Mouse (Mus musculus) heart, embryonic 12.5 days (tissue): ENCODE data around the gene Hmga1b. TPM values are rescaled to one million over a fixed set of nuclear protein-coding genes. Genes with fewer than 3 reads are reported as not detected.
"Not testable (repeated sequence)": the region's sequence is repeated elsewhere in the genome, so short reads cannot be mapped to it uniquely, and the experiment has no call there.

Source experiments
- ATAC-seq: fragments of 200-750 bp; cut with Nextera tagmentation; 2 replicates; pipeline ENCODE4 v1.8.0; 2017; ENCODE audit warnings: moderate TSS enrichment, moderate library complexity; ENCODE audit not compliant: insufficient number of reproducible peaks, low FRiP score
- H3K27ac ChIP-seq: fragments of 300-500 bp; sonication (generic); 2 replicates; pipeline ENCODE4 v1.5.1; 2016; ENCODE audit warnings: mild to moderate bottlenecking, moderate library complexity; ENCODE audit not compliant: poor library complexity, severe bottlenecking
- H3K27me3 ChIP-seq: fragments of 300-500 bp; sonication (generic); replicated peaks from 2 replicates; pipeline ENCODE4 v1.6.1; 2016; ENCODE audit warnings: mild to moderate bottlenecking, moderate library complexity
- H3K36me3 ChIP-seq: fragments of 300-500 bp; sonication (generic); 2 replicates; pipeline ENCODE4 v1.6.1; 2016; ENCODE audit warnings: mild to moderate bottlenecking, moderate library complexity
- H3K4me1 ChIP-seq: fragments of 300-500 bp; sonication (generic); replicated peaks from 2 replicates; pipeline ENCODE4 v1.6.1; 2016; ENCODE audit warnings: mild to moderate bottlenecking
- H3K4me2 ChIP-seq: fragments of 300-500 bp; sonication (generic); 2 replicates; pipeline ENCODE4 v1.6.1; 2016; ENCODE audit warnings: mild to moderate bottlenecking, moderate library complexity
- H3K4me3 ChIP-seq: fragments of 300-500 bp; sonication (generic); 2 replicates; pipeline ENCODE4 v1.5.1; 2016; ENCODE audit warnings: mild to moderate bottlenecking
- H3K9ac ChIP-seq: fragments of 300-500 bp; sonication (generic); 2 replicates; pipeline ENCODE4 v1.6.1; 2016; ENCODE audit warnings: mild to moderate bottlenecking, moderate library complexity
- H3K9me3 ChIP-seq: fragments of 300-500 bp; sonication (generic); replicated peaks from 2 replicates; pipeline ENCODE4 v1.6.1; 2016; ENCODE audit warnings: mild to moderate bottlenecking, moderate library complexity
- WGBS: fragments of 180-500 bp; shearing (Covaris S2); methylation state at CpG from one replicate; pipeline ENCODE4 v1.1.7; 2016; 5-methylcytosine and 5-hydroxymethylcytosine counted together
- polyA plus RNA-seq: library from polyadenylated mRNA; unstranded; fragments of >200 nt; fragmentation: Nextera tagmentation; extraction: Ambion mirVana; gene quantifications from 2 replicates; pipeline ENCODE4 v1.2.1, GENCODE M21; 2016

The Hmga1b gene
- polyA plus RNA-seq, result 3.5 and 5.3 TPM in 2 replicates

- peaks cover 21% of the 10 kb centered on the region for H3K9me3 ChIP-seq
- H3K27me3 ChIP-seq, result peaks cover 41% of the 10 kb centered on the region
- not testable (repeated sequence) for H3K4me1 ChIP-seq, H3K27ac ChIP-seq, H3K36me3 ChIP-seq, ATAC-seq
- WGBS, result 9% methylated on average over 14 of the region's 14 CpGs
- H3K9ac ChIP-seq, result peak within 1 kb of the TSS; percentile 5; the same call in 1 of the 2 replicates
- peak within 1 kb of the TSS; percentile 23 for H3K4me3 ChIP-seq
- peak within 1 kb of the TSS; percentile 61 for H3K4me2 ChIP-seq
Measured at GRCm38 (mm10) chr11:120762672-120763041, at the start of gene Hmga1b. TSS of gene Hmga1b (plus strand) at chr11:120762794.

- Histone ChIP-seq H3K27ac (peak within 1 kb of the TSS; percentile 45), H3K9me3 (no peaks in the 10 kb centered on the region), H3K36me3 (peaks cover 49% of the 10 kb centered on the region), H3K9ac (peak within 1 kb of the TSS; percentile 71), H3K4me3 (peak within 1 kb of the TSS; percentile 55), H3K27me3 (no peaks in the 10 kb centered on the region), H3K4me1 (peaks cover 19% of the 10 kb centered on the region), H3K4me2 (peak within 1 kb of the TSS; percentile 96)
- ATAC-seq, result peak; percentile 93
- 2% methylated on average over 53 of the region's 53 CpGs for whole genome bisulfite sequencing
Measured at GRCm38 (mm10) chr11:120713580-120714518, 48.7 kb upstream of the Hmga1b start, which contains the start of the genes Cenpx and Lrrc45. TSS of gene Cenpx (minus strand) at chr11:120713738. TSS of gene Lrrc45 (plus strand) at chr11:120713925.

- no peaks in the 10 kb centered on the region for H3K9me3 ChIP-seq
- peaks cover 4% of the 10 kb centered on the region; the same call in 1 of the 2 replicates for H3K27me3 ChIP-seq
- no peak overlapping the region for H3K27ac ChIP-seq
- H3K4me3 ChIP-seq, result peak overlapping the region; percentile 55
- peaks cover 49% of the 10 kb centered on the region for H3K36me3 ChIP-seq
- H3K4me1 ChIP-seq, result peaks cover 19% of the 10 kb centered on the region
- H3K9ac ChIP-seq, result peak overlapping the region; percentile 71
- ATAC-seq, result no peak
- peak overlapping the region; percentile 96 for H3K4me2 ChIP-seq
- 47% methylated on average over 10 of the region's 10 CpGs for WGBS
Measured at GRCm38 (mm10) chr11:120714546-120714945, 48.0 kb upstream of the Hmga1b start.

GRCm38 (mm10) chr11:120715131-120715530 is 47.5 kb upstream of the Hmga1b start:
- ATAC-seq, result no peak
- H3K36me3 ChIP-seq, result peaks cover 49% of the 10 kb centered on the region
- H3K4me2 ChIP-seq, result peak overlapping the region; percentile 96
- peaks cover 19% of the 10 kb centered on the region for H3K4me1 ChIP-seq
- no peak overlapping the region for H3K9ac ChIP-seq
- peaks cover 9% of the 10 kb centered on the region for H3K27me3 ChIP-seq
- no peak overlapping the region for H3K4me3 ChIP-seq
- H3K9me3 ChIP-seq, result no peaks in the 10 kb centered on the region
- 85% methylated on average over 9 of the region's 9 CpGs for WGBS
- H3K27ac ChIP-seq, result no peak overlapping the region

GRCm38 (mm10) chr11:120719242-120719641 is 43.4 kb upstream of the Hmga1b start:
- H3K36me3 ChIP-seq, result peaks cover 39% of the 10 kb centered on the region
- H3K27me3 ChIP-seq, result peaks cover 45% of the 10 kb centered on the region
- no peak overlapping the region for H3K4me2 ChIP-seq
- H3K9ac ChIP-seq, result no peak overlapping the region
- peaks cover 28% of the 10 kb centered on the region for H3K4me1 ChIP-seq
- no peak overlapping the region for H3K4me3 ChIP-seq
- WGBS, result 91% methylated on average over 9 of the region's 9 CpGs
- no peaks in the 10 kb centered on the region for H3K9me3 ChIP-seq
- no peak for ATAC-seq
- H3K27ac ChIP-seq, result no peak overlapping the region

- Histone ChIP-seq H3K36me3 (peaks cover 39% of the 10 kb centered on the region), H3K27me3 (peaks cover 45% of the 10 kb centered on the region), H3K4me3 (no peak overlapping the region), H3K9ac (no peak overlapping the region), H3K9me3 (no peaks in the 10 kb centered on the region), H3K4me2 (no peak overlapping the region), H3K27ac (no peak overlapping the region), H3K4me1 (peaks cover 22% of the 10 kb centered on the region)
- no peak for ATAC-seq
- 91% methylated on average over 13 of the region's 13 CpGs for WGBS
Measured at GRCm38 (mm10) chr11:120719841-120720376, 42.7 kb upstream of the Hmga1b start.

- 0 out of 2 replicates have a peak, but pooled peaks have one; percentile 8 for ATAC-seq
- H3K9ac ChIP-seq, result peak overlapping the region; percentile 84
- H3K4me1 ChIP-seq, result peaks cover 18% of the 10 kb centered on the region
- H3K9me3 ChIP-seq, result no peaks in the 10 kb centered on the region
- peak overlapping the region; percentile 99 for H3K4me2 ChIP-seq
- peak overlapping the region; percentile 72 for H3K4me3 ChIP-seq
- no peak overlapping the region for H3K27ac ChIP-seq
- peaks cover 49% of the 10 kb centered on the region for H3K27me3 ChIP-seq
- peaks cover 39% of the 10 kb centered on the region for H3K36me3 ChIP-seq
- WGBS, result 12% methylated on average over 17 of the region's 17 CpGs
Measured at GRCm38 (mm10) chr11:120720450-120720849, 42.1 kb upstream of the Hmga1b start.

- Histone ChIP-seq H3K4me3 (peak within 1 kb of the TSS; percentile 72), H3K9ac (peak within 1 kb of the TSS; percentile 84), H3K36me3 (peaks cover 34% of the 10 kb centered on the region), H3K9me3 (no peaks in the 10 kb centered on the region), H3K27ac (no peak within 1 kb of the TSS), H3K27me3 (peaks cover 59% of the 10 kb centered on the region), H3K4me2 (peak within 1 kb of the TSS; percentile 99), H3K4me1 (peaks cover 22% of the 10 kb centered on the region)
- WGBS, result under 1% methylated on average over 81 of the region's 90 CpGs
- peak; percentile 67 for ATAC-seq
Measured at GRCm38 (mm10) chr11:120721124-120722066, 41.2 kb upstream of the Hmga1b start, which contains the start of gene Rac3. TSS of gene Rac3 (plus strand) at chr11:120721470.

- H3K4me2 ChIP-seq, result peak overlapping the region; percentile 99
- no peak overlapping the region for H3K27ac ChIP-seq
- H3K36me3 ChIP-seq, result peaks cover 29% of the 10 kb centered on the region
- 21% methylated on average over 21 of the region's 21 CpGs for WGBS
- peak overlapping the region; percentile 72 for H3K4me3 ChIP-seq
- peaks cover 59% of the 10 kb centered on the region for H3K27me3 ChIP-seq
- no peak for ATAC-seq
- no peaks in the 10 kb centered on the region for H3K9me3 ChIP-seq
- peak overlapping the region; percentile 84 for H3K9ac ChIP-seq
- H3K4me1 ChIP-seq, result peaks cover 28% of the 10 kb centered on the region
Measured at GRCm38 (mm10) chr11:120722067-120722630, 40.4 kb upstream of the Hmga1b start.

- H3K36me3 ChIP-seq, result peaks cover 22% of the 10 kb centered on the region
- ATAC-seq, result no peak
- H3K4me3 ChIP-seq, result no peak overlapping the region
- H3K9ac ChIP-seq, result no peak overlapping the region
- 85% methylated on average over 11 of the region's 11 CpGs for WGBS
- no peak overlapping the region for H3K4me2 ChIP-seq
- H3K27me3 ChIP-seq, result peaks cover 59% of the 10 kb centered on the region
- H3K4me1 ChIP-seq, result peaks cover 28% of the 10 kb centered on the region
- H3K9me3 ChIP-seq, result no peaks in the 10 kb centered on the region
- H3K27ac ChIP-seq, result no peak overlapping the region
Measured at GRCm38 (mm10) chr11:120722761-120723382, 39.7 kb upstream of the Hmga1b start.
